Mouse (Mus musculus) liver, postnatal 0 days (tissue): Measurements from ENCODE around the gene Fcgr2b.

Experiments
- CTCF ChIP-seq: sonication (generic); IDR thresholded peaks from 2 replicates; pipeline ENCODE4 v1.5.1; 2016; ENCODE audit warnings: antibody characterized with exemption, low read depth
- EP300 ChIP-seq: IDR thresholded peaks from 2 replicates; pipeline ENCODE4 v1.6.1; 2016; ENCODE audit warnings: antibody characterized with exemption, low read depth, mild to moderate bottlenecking

DNA sequence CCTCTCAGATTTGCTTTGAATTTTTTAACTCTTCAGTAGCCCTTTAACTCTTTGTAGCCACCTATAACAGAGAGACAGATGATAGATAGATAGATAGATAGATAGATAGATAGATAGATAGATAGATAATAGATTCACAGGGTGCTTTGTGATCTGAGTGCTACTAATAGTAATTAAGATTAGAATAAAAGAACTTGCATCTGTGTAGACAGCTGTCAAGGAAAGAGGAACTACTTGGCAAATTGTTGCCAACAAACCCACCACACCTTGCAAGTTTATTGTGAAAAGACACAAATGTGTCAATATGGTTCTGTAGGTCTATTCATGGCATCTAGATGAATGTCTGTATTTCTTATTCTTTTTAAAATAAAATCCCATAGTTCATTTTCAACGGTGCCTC is 42.4 kb downstream of the Fcgr2b start:
- TF ChIP-seq EP300 (no peak), CTCF (no peak)
